Mouse (Mus musculus) megakaryocyte, embryonic 14.5 days (primary cell): ENCODE data around the gene Alk.

ENCODE experiments used
- FLI1 ChIP-seq: IDR thresholded peaks from 2 replicates; pipeline ENCODE4 v1.6.1; 2012; ENCODE audit warnings: low read length, inconsistent platforms, mixed read lengths
- GATA1 ChIP-seq: IDR thresholded peaks from 3 replicates; pipeline ENCODE4 v1.6.1; 2012; ENCODE audit warnings: mixed read lengths, low read length, inconsistent platforms, borderline replicate concordance

- no peak for TF ChIP-seq GATA1
- TF ChIP-seq FLI1 = no peak
These were observed 484.1 kb downstream of the Alk start for GRCm38 (mm10) chr17:72120278-72120677.
